Mouse (Mus musculus): ENCODE results near the gene Clec4f.

Gene Clec4f

GRCm38 (mm10) chr6:83626781-83627180 lies 29.2 kb downstream of the Clec4f start:
- DNase-seq = no peak

GRCm38 (mm10) chr6:83619955-83620354 lies 36.0 kb downstream of the Clec4f start:
- no peak for DNase-seq

GRCm38 (mm10) chr6:83617581-83618335 lies 38.2 kb downstream of the Clec4f start:
- DNase-seq = no peak

- peak; percentile 2 for DNase-seq
Observed at GRCm38 (mm10) chr6:83616512-83616911, 39.5 kb downstream of the Clec4f start.

- no peak for DNase-seq
Observed at GRCm38 (mm10) chr6:83614469-83614868, 41.5 kb downstream of the Clec4f start.

- no peak for DNase-seq
Observed at GRCm38 (mm10) chr6:83612976-83613375, 43.0 kb downstream of the Clec4f start.

- DNase-seq = no peak
Observed at GRCm38 (mm10) chr6:83599636-83600174, 56.3 kb downstream of the Clec4f start.

- DNase-seq = no peak
Observed at GRCm38 (mm10) chr6:83599060-83599550, 56.9 kb downstream of the Clec4f start.

- peak; percentile 30 for DNase-seq
Observed at GRCm38 (mm10) chr6:83598646-83599045, 57.3 kb downstream of the Clec4f start.

GRCm38 (mm10) chr6:83597988-83598387 lies 58.0 kb downstream of the Clec4f start:
- DNase-seq = no peak

- DNase-seq = no peak
Observed at GRCm38 (mm10) chr6:83595035-83595434, 61.0 kb downstream of the Clec4f start.

Measured in cerebellum, adult 9-10 months (tissue).